Mouse (Mus musculus) limb, embryonic 11.5 days (tissue): ENCODE measurements around the gene Ppp3ca. TPM values are rescaled to one million over a fixed set of nuclear protein-coding genes. Genes with fewer than 3 reads are reported as not detected.

Experiments used
- ATAC-seq: fragments of 200-750 bp; cut with Nextera tagmentation; 2 replicates; pipeline ENCODE4 v1.8.0; 2017; ENCODE audit warnings: low read depth; ENCODE audit not compliant: insufficient number of reproducible peaks, low FRiP score, low TSS enrichment
- DNase-seq: peaks from one replicate; pipeline ENCODE4 v3.0.0-alpha.2; 2015; ENCODE audit warnings: low spot score
- H3K27ac ChIP-seq: fragments of 300-500 bp; sonication (generic); replicated peaks from 2 replicates; pipeline ENCODE4 v1.5.1; 2014; ENCODE audit warnings: low read depth, mild to moderate bottlenecking, low read length
- H3K27me3 ChIP-seq: fragments of 300-500 bp; sonication (generic); 2 replicates; pipeline ENCODE4 v1.6.1; 2014; ENCODE audit warnings: mild to moderate bottlenecking, low read length, mixed read lengths; ENCODE audit not compliant: control insufficient read depth, insufficient read depth
- H3K36me3 ChIP-seq: fragments of 300-500 bp; sonication (generic); 2 replicates; pipeline ENCODE4 v1.6.1; 2014; ENCODE audit warnings: mild to moderate bottlenecking, low read length, moderate library complexity, mixed read lengths; ENCODE audit not compliant: control insufficient read depth, insufficient read depth
- H3K4me1 ChIP-seq: fragments of 300-500 bp; sonication (generic); 2 replicates; pipeline ENCODE4 v1.6.1; 2014; ENCODE audit warnings: low read length, mixed read lengths; ENCODE audit not compliant: control insufficient read depth, insufficient read depth
- H3K4me2 ChIP-seq: fragments of 300-500 bp; sonication (generic); 2 replicates; pipeline ENCODE4 v1.6.1; 2014; ENCODE audit warnings: low read depth, mild to moderate bottlenecking, moderate library complexity; ENCODE audit not compliant: severe bottlenecking
- H3K4me3 ChIP-seq: fragments of 300-500 bp; sonication (generic); 2 replicates; pipeline ENCODE4 v1.5.1; 2014; ENCODE audit warnings: low read depth, low read length
- H3K9ac ChIP-seq: fragments of 300-500 bp; sonication (generic); 2 replicates; pipeline ENCODE4 v1.6.1; 2014; ENCODE audit warnings: mild to moderate bottlenecking, low read length
- H3K9me3 ChIP-seq: fragments of 300-500 bp; sonication (generic); 2 replicates; pipeline ENCODE4 v1.6.1; 2016; ENCODE audit warnings: low read length; ENCODE audit not compliant: control insufficient read depth
- WGBS: fragments of 180-500 bp; shearing (Covaris S2); extraction: QIAGEN DNeasy Blood & Tissue Kit; methylation state at CpG from one replicate; pipeline ENCODE4 v1.1.7; 2014; 5-methylcytosine and 5-hydroxymethylcytosine counted together
- polyA plus RNA-seq: library from polyadenylated mRNA; unstranded; fragments of >200 nt; fragmentation: Nextera tagmentation; extraction: Ambion mirVana; gene quantifications from 2 replicates; pipeline ENCODE4 v1.2.1, GENCODE M21; 2014

The Ppp3ca gene
- polyA plus RNA-seq, 1 experiment from 2014 or later: 72.7 TPM

- WGBS: 92% methylated on average over 5 of the region's 5 CpGs
- Histone ChIP-seq H3K4me3 (no peak overlapping the region), H3K27me3 (no peaks in the 10 kb centered on the region), H3K4me2 (no peak overlapping the region), H3K36me3 (no peaks in the 10 kb centered on the region), H3K4me1 (0 out of 2 replicates have a peak, but pooled peaks cover 2% of the 10 kb centered on the region), H3K9ac (no peak overlapping the region), H3K27ac (no peak overlapping the region), H3K9me3 (no peaks in the 10 kb centered on the region)
- ATAC-seq (no peak), DNase-seq (no peak)
Measured at GRCm38 (mm10) chr3:136771700-136772099, 101.8 kb downstream of the Ppp3ca start.

GRCm38 (mm10) chr3:136773217-136773616, 103.3 kb downstream of the Ppp3ca start:
- no peaks in the 10 kb centered on the region for H3K9me3 ChIP-seq
- ATAC-seq: no peak
- no peaks in the 10 kb centered on the region for H3K36me3 ChIP-seq
- H3K4me3 ChIP-seq: no peak overlapping the region
- H3K4me1 ChIP-seq: 0 out of 2 replicates have a peak, but pooled peaks cover 2% of the 10 kb centered on the region
- H3K27ac ChIP-seq: no peak overlapping the region
- H3K4me2 ChIP-seq: no peak overlapping the region
- no peak overlapping the region for H3K9ac ChIP-seq
- 87% methylated on average over 4 of the region's 4 CpGs for whole genome bisulfite sequencing
- DNase-seq: no peak
- no peaks in the 10 kb centered on the region for H3K27me3 ChIP-seq

- H3K4me1 ChIP-seq: no peaks in the 10 kb centered on the region
- no peak overlapping the region for H3K27ac ChIP-seq
- DNase-seq (no peak), ATAC-seq (no peak)
- no peaks in the 10 kb centered on the region for H3K36me3 ChIP-seq
- WGBS: 91% methylated on average over 6 of the region's 6 CpGs
- H3K9me3 ChIP-seq: no peaks in the 10 kb centered on the region
- no peak overlapping the region for H3K9ac ChIP-seq
- H3K4me2 ChIP-seq: no peak overlapping the region
- H3K27me3 ChIP-seq: no peaks in the 10 kb centered on the region
- no peak overlapping the region for H3K4me3 ChIP-seq
Measured at GRCm38 (mm10) chr3:136774196-136774595, 104.3 kb downstream of the Ppp3ca start.

GRCm38 (mm10) chr3:136776525-136776924, 106.6 kb downstream of the Ppp3ca start:
- WGBS: 86% methylated on average over 4 of the region's 4 CpGs
- no peaks in the 10 kb centered on the region for H3K4me1 ChIP-seq

GRCm38 (mm10) chr3:136777380-136777779, 107.5 kb downstream of the Ppp3ca start:
- H3K27ac ChIP-seq: no peak overlapping the region
- H3K36me3 ChIP-seq: no peaks in the 10 kb centered on the region
- no peaks in the 10 kb centered on the region for H3K4me1 ChIP-seq
- no peak for ATAC-seq
- H3K4me2 ChIP-seq: no peak overlapping the region
- no peak for DNase-seq
- no peaks in the 10 kb centered on the region for H3K27me3 ChIP-seq
- 94% methylated on average over 7 of the region's 7 CpGs for WGBS
- no peak overlapping the region for H3K4me3 ChIP-seq
- no peaks in the 10 kb centered on the region for H3K9me3 ChIP-seq
- H3K9ac ChIP-seq: no peak overlapping the region

More at GRCm38 (mm10) chr3:136776525-136776924, 106.6 kb downstream of the Ppp3ca start:
- Histone ChIP-seq H3K9ac (no peak overlapping the region), H3K9me3 (no peaks in the 10 kb centered on the region), H3K27ac (no peak overlapping the region), H3K27me3 (no peaks in the 10 kb centered on the region), H3K36me3 (no peaks in the 10 kb centered on the region), H3K4me2 (no peak overlapping the region), H3K4me3 (no peak overlapping the region)
- ATAC-seq (no peak), DNase-seq (no peak)

GRCm38 (mm10) chr3:136777787-136778216, 107.9 kb downstream of the Ppp3ca start:
- Histone ChIP-seq H3K9ac (no peak overlapping the region), H3K4me3 (no peak overlapping the region), H3K4me1 (no peaks in the 10 kb centered on the region), H3K9me3 (no peaks in the 10 kb centered on the region), H3K36me3 (no peaks in the 10 kb centered on the region), H3K4me2 (no peak overlapping the region), H3K27me3 (no peaks in the 10 kb centered on the region), H3K27ac (no peak overlapping the region)
- ATAC-seq: no peak
- no peak for DNase-seq
- WGBS: 90% methylated on average over 9 of the region's 9 CpGs

GRCm38 (mm10) chr3:136780321-136780720, 110.4 kb downstream of the Ppp3ca start:
- no peak for ATAC-seq

GRCm38 (mm10) chr3:136782058-136782457, 112.1 kb downstream of the Ppp3ca start:
- Histone ChIP-seq H3K4me1 (no peaks in the 10 kb centered on the region), H3K4me3 (no peak overlapping the region), H3K9ac (no peak overlapping the region), H3K9me3 (no peaks in the 10 kb centered on the region), H3K4me2 (no peak overlapping the region), H3K27me3 (no peaks in the 10 kb centered on the region), H3K36me3 (no peaks in the 10 kb centered on the region), H3K27ac (no peak overlapping the region)
- no peak for DNase-seq
- no peak for ATAC-seq

More at GRCm38 (mm10) chr3:136780321-136780720, 110.4 kb downstream of the Ppp3ca start:
- no peaks in the 10 kb centered on the region for H3K4me1 ChIP-seq
- no peak overlapping the region for H3K4me2 ChIP-seq
- no peaks in the 10 kb centered on the region for H3K9me3 ChIP-seq
- no peak overlapping the region for H3K9ac ChIP-seq
- no peak overlapping the region for H3K27ac ChIP-seq
- 95% methylated on average over 3 of the region's 3 CpGs for WGBS
- no peaks in the 10 kb centered on the region for H3K36me3 ChIP-seq
- no peaks in the 10 kb centered on the region for H3K27me3 ChIP-seq
- DNase-seq: no peak
- no peak overlapping the region for H3K4me3 ChIP-seq

- H3K9me3 ChIP-seq: no peaks in the 10 kb centered on the region
- H3K36me3 ChIP-seq: no peaks in the 10 kb centered on the region
- no peak overlapping the region for H3K4me2 ChIP-seq
- no peak for DNase-seq
- H3K4me3 ChIP-seq: no peak overlapping the region
- H3K27ac ChIP-seq: no peak overlapping the region
- H3K9ac ChIP-seq: no peak overlapping the region
- H3K27me3 ChIP-seq: no peaks in the 10 kb centered on the region
- H3K4me1 ChIP-seq: no peaks in the 10 kb centered on the region
- no peak for ATAC-seq
- 92% methylated on average over 6 of the region's 6 CpGs for WGBS
Measured at GRCm38 (mm10) chr3:136785686-136786085, 115.8 kb downstream of the Ppp3ca start.
